Mouse (Mus musculus): Measurements from ENCODE around the gene Zfhx2. TPM values are rescaled to one million over a fixed set of nuclear protein-coding genes. Genes with fewer than 3 reads are reported as not detected.
"Not testable (repeated sequence)": the region's sequence is repeated elsewhere in the genome, so short reads cannot be mapped to it uniquely, and the experiment has no call there.

Gene Zfhx2
- polyA plus RNA-seq, 1 experiment from 2014 or later, result 1.0 TPM

- WGBS, result 70% methylated on average over 11 of the region's 11 CpGs
- Histone ChIP-seq H3K36me3 (ENCODE audit: control insufficient read depth, insufficient read depth, low read length) (no peaks in the 10 kb centered on the region), H3K4me2 (replicated peaks; ENCODE audit: low read depth) (no peak overlapping the region), H3K27me3 (ENCODE audit: control insufficient read depth, insufficient read depth, low read length) (no peaks in the 10 kb centered on the region), H3K9me3 (ENCODE audit: control insufficient read depth, low read length) (no peaks in the 10 kb centered on the region), H3K27ac (replicated peaks) (no peak overlapping the region), H3K9ac (ENCODE audit: low read length) (no peak overlapping the region), H3K4me3 (ENCODE audit: low read depth, low read length) (no peak overlapping the region), H3K4me1 (replicated peaks; ENCODE audit: control insufficient read depth, insufficient read depth) (0 out of 2 replicates have a peak, but pooled peaks cover 2% of the 10 kb centered on the region)
- ATAC-seq (ENCODE audit: low FRiP score, low TSS enrichment) (peak; percentile 47; the same call in 1 of the 2 replicates), DNase-seq (ENCODE audit: low spot score) (peak; percentile 46)
- TF ChIP-seq CTCF (IDR thresholded peaks at IDR 0.05; ENCODE audit: low read depth), result no peak
- TF ChIP-seq EP300 (optimal IDR thresholded peaks at IDR 0.05), result no peak
Observed at GRCm38 (mm10) chr14:55055167-55055834, 36.8 kb downstream of the Zfhx2 start.

DNA sequence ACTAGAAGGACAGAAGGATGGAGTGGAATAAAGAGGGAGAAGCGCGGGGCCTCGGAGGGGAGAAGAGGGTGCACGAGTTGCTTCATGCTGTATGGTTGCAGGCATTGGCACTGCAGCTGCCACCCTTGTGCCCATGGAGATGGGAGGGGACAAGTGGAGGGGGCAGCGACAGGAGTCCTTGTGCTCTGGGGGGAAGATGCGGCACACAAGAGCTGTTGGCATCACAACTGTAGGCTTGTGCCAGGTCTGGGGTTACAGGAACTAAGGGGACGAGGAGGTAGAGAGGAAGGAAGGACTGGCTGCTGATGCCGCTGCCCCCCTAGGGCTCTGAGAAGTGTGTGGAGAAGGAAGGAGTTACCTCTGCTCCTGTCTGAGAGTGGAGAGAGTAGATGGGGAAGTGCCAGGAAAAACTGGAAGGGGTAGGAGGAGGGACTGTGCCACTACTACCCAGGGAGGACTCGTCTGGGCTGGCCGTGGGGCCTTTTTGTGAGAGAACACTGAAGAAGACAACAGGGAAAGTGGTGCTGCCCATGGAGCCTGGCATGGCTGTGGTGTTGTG is 37.9 kb downstream of the Zfhx2 start:
- H3K9ac ChIP-seq (ENCODE audit: low read length), result no peak overlapping the region
- H3K4me1 ChIP-seq (replicated peaks; ENCODE audit: control insufficient read depth, insufficient read depth), result no peaks in the 10 kb centered on the region
- no peak for TF ChIP-seq CTCF (IDR thresholded peaks at IDR 0.05; ENCODE audit: low read depth)
- no peak for TF ChIP-seq EP300 (optimal IDR thresholded peaks at IDR 0.05)
- H3K27ac ChIP-seq (replicated peaks), result no peak overlapping the region
- H3K27me3 ChIP-seq (ENCODE audit: control insufficient read depth, insufficient read depth, low read length), result no peaks in the 10 kb centered on the region
- DNase-seq (ENCODE audit: low spot score) (no peak), ATAC-seq (ENCODE audit: low FRiP score, low TSS enrichment) (no peak)
- H3K36me3 ChIP-seq (ENCODE audit: control insufficient read depth, insufficient read depth, low read length), result no peaks in the 10 kb centered on the region
- H3K4me3 ChIP-seq (ENCODE audit: low read depth, low read length), result no peak overlapping the region
- no peak overlapping the region for H3K4me2 ChIP-seq (replicated peaks; ENCODE audit: low read depth)
- H3K9me3 ChIP-seq (ENCODE audit: control insufficient read depth, low read length), result no peaks in the 10 kb centered on the region
- WGBS, result 80% methylated on average over 10 of the region's 10 CpGs

- Histone ChIP-seq H3K4me3 (ENCODE audit: low read depth, low read length) (no peak overlapping the region), H3K4me2 (replicated peaks; ENCODE audit: low read depth) (no peak overlapping the region), H3K9me3 (ENCODE audit: control insufficient read depth, low read length) (no peaks in the 10 kb centered on the region), H3K4me1 (replicated peaks; ENCODE audit: control insufficient read depth, insufficient read depth) (no peaks in the 10 kb centered on the region), H3K27me3 (ENCODE audit: control insufficient read depth, insufficient read depth, low read length) (no peaks in the 10 kb centered on the region), H3K9ac (ENCODE audit: low read length) (no peak overlapping the region), H3K27ac (replicated peaks) (no peak overlapping the region), H3K36me3 (ENCODE audit: control insufficient read depth, insufficient read depth, low read length) (no peaks in the 10 kb centered on the region)
- DNase-seq (ENCODE audit: low spot score) (peak; percentile 45), ATAC-seq (ENCODE audit: low FRiP score, low TSS enrichment) (peak; percentile 53)
- no peak for TF ChIP-seq CTCF (IDR thresholded peaks at IDR 0.05; ENCODE audit: low read depth)
- no peak for TF ChIP-seq EP300 (optimal IDR thresholded peaks at IDR 0.05)
- WGBS, result 90% methylated on average over 15 of the region's 17 CpGs
Observed at GRCm38 (mm10) chr14:55053708-55054190, 38.4 kb downstream of the Zfhx2 start.

GRCm38 (mm10) chr14:55053050-55053449 is 39.1 kb downstream of the Zfhx2 start:
- 65% methylated on average over 4 of the region's 4 CpGs for WGBS
- TF ChIP-seq EP300 (optimal IDR thresholded peaks at IDR 0.05) (no peak), CTCF (IDR thresholded peaks at IDR 0.05; ENCODE audit: low read depth) (no peak)
- H3K27me3 ChIP-seq (ENCODE audit: control insufficient read depth, insufficient read depth, low read length), result no peaks in the 10 kb centered on the region
- H3K9me3 ChIP-seq (ENCODE audit: control insufficient read depth, low read length), result no peaks in the 10 kb centered on the region
- no peak for ATAC-seq (ENCODE audit: low FRiP score, low TSS enrichment)
- no peak overlapping the region for H3K9ac ChIP-seq (ENCODE audit: low read length)
- H3K27ac ChIP-seq (replicated peaks), result no peak overlapping the region
- no peak overlapping the region for H3K4me2 ChIP-seq (replicated peaks; ENCODE audit: low read depth)
- H3K4me3 ChIP-seq (ENCODE audit: low read depth, low read length), result no peak overlapping the region
- H3K4me1 ChIP-seq (replicated peaks; ENCODE audit: control insufficient read depth, insufficient read depth), result no peaks in the 10 kb centered on the region
- DNase-seq (ENCODE audit: low spot score), result no peak
- H3K36me3 ChIP-seq (ENCODE audit: control insufficient read depth, insufficient read depth, low read length), result no peaks in the 10 kb centered on the region

DNA sequence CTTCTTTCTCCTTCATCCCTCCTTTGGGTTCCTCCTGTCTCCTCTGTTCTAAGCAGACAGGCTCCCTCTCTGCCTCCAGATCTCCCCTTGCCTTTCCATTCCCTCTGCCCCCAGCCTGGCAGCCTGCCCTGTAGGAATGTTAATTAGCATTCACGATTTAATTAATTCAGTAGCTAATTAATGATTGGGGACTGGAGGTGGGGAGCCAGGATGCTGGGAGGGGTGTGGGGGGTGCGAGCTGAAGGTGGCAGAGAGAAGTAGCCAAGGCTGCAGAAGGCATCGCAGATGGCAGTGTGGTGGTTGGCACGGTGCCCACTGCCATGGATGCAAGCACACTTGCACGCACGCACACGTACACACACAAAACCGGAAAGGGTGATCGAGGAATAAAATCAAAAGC is 39.6 kb downstream of the Zfhx2 start:
- Histone ChIP-seq H3K4me3 (ENCODE audit: low read depth, low read length) (no peak overlapping the region), H3K4me2 (replicated peaks; ENCODE audit: low read depth) (no peak overlapping the region), H3K36me3 (ENCODE audit: control insufficient read depth, insufficient read depth, low read length) (no peaks in the 10 kb centered on the region), H3K27ac (replicated peaks) (no peak overlapping the region), H3K27me3 (ENCODE audit: control insufficient read depth, insufficient read depth, low read length) (no peaks in the 10 kb centered on the region), H3K9ac (ENCODE audit: low read length) (no peak overlapping the region), H3K9me3 (ENCODE audit: control insufficient read depth, low read length) (no peaks in the 10 kb centered on the region), H3K4me1 (replicated peaks; ENCODE audit: control insufficient read depth, insufficient read depth) (no peaks in the 10 kb centered on the region)
- ATAC-seq (ENCODE audit: low FRiP score, low TSS enrichment), result no peak
- TF ChIP-seq CTCF (IDR thresholded peaks at IDR 0.05; ENCODE audit: low read depth) (no peak), EP300 (optimal IDR thresholded peaks at IDR 0.05) (no peak)
- WGBS, result 65% methylated on average over 9 of the region's 9 CpGs
- DNase-seq (ENCODE audit: low spot score), result no peak

DNA sequence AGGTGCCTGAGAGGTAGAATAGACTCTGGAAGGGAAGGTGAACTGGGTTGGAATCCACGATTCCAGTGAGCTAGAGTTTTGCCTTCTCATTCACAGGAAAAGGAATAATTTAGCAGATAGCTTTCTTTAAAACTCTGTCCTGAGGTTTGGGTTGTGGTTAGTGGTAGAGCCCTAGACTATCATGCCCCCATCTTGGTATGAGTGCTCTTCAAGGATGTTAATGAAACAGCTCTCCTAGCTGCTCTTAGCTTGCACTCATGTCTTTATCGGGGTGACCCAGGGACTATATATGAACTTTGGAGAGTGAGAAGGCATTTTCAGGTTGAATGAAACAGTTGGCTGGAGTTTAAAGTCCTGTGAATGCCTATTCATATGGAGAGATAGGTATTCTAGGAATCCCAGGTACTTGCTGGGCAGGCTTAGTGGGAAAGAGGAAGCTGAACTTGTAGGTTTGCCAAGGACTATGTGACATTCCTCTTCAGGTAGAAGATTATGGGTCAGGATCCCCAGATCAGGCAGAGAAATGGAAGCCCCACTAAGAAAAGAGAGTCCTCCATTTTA is 44.1 kb downstream of the Zfhx2 start:
- Histone ChIP-seq H3K27me3 (ENCODE audit: control insufficient read depth, insufficient read depth, low read length) (no peaks in the 10 kb centered on the region), H3K36me3 (ENCODE audit: control insufficient read depth, insufficient read depth, low read length) (no peaks in the 10 kb centered on the region), H3K9me3 (ENCODE audit: control insufficient read depth, low read length) (no peaks in the 10 kb centered on the region), H3K9ac (ENCODE audit: low read length) (no peak overlapping the region), H3K4me1 (replicated peaks; ENCODE audit: control insufficient read depth, insufficient read depth) (no peaks in the 10 kb centered on the region), H3K4me2 (replicated peaks; ENCODE audit: low read depth) (no peak overlapping the region), H3K4me3 (ENCODE audit: low read depth, low read length) (no peak overlapping the region), H3K27ac (replicated peaks) (no peak overlapping the region)
- WGBS, result 62% methylated on average over 2 of the region's 2 CpGs
- no peak for TF ChIP-seq CTCF (IDR thresholded peaks at IDR 0.05; ENCODE audit: low read depth)
- TF ChIP-seq EP300 (optimal IDR thresholded peaks at IDR 0.05), result no peak
- no peak for ATAC-seq (ENCODE audit: low FRiP score, low TSS enrichment)
- DNase-seq (ENCODE audit: low spot score), result no peak

DNA sequence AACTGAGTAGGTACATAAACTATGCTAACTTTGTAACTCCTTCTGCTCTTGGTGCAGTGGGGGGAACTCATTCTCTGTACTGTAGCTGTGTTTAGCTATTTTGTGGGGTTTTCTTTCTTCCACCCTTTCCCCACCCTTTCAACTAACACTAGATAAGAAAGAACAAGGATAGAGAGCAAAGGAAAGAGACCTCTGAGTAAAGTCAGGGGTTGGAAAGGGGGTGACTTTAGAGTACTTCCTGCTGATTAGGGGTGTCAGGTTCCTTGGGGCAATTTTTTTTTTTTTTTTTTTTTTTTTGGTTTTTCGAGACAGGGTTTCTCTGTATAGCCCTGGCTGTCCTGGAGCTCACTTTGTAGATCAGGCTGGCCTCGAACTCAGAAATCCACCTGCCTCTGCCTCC is 48.4 kb downstream of the Zfhx2 start:
- not testable (repeated sequence) for H3K9ac ChIP-seq (ENCODE audit: low read length); H3K36me3 ChIP-seq (ENCODE audit: control insufficient read depth, insufficient read depth, low read length); H3K4me1 ChIP-seq (replicated peaks; ENCODE audit: control insufficient read depth, insufficient read depth); ATAC-seq (ENCODE audit: low FRiP score, low TSS enrichment); H3K9me3 ChIP-seq (ENCODE audit: control insufficient read depth, low read length); H3K4me3 ChIP-seq (ENCODE audit: low read depth, low read length); H3K27me3 ChIP-seq (ENCODE audit: control insufficient read depth, insufficient read depth, low read length); H3K27ac ChIP-seq (replicated peaks); H3K4me2 ChIP-seq (replicated peaks; ENCODE audit: low read depth); DNase-seq (ENCODE audit: low spot score)
- WGBS, result no CpG with 5 or more reads among the region's 2 CpGs
